Mouse (Mus musculus): ENCODE measurements around the gene Inha. TPM values are rescaled to one million over a fixed set of nuclear protein-coding genes. Genes with fewer than 3 reads are reported as not detected.

Inha gene
- total RNA-seq, 2 experiments from 2014 or later, result 71.4 to 80.6 TPM

GRCm38 (mm10) chr1:75517984-75518383, 11.1 kb downstream of the Inha start:
- DNase-seq (ENCODE audit: low spot score in 2 of 2), result no peak

GRCm38 (mm10) chr1:75518427-75518826, 11.6 kb downstream of the Inha start:
- no peak for DNase-seq (ENCODE audit: low spot score in 2 of 2)

- DNase-seq (ENCODE audit: low spot score in 2 of 2), result no peak
These were observed 12.7 kb downstream of the Inha start for GRCm38 (mm10) chr1:75519576-75519975.

GRCm38 (mm10) chr1:75521321-75522031, 14.6 kb downstream of the Inha start, which contains the start of gene Stk11ip:
Gene Stk11ip (plus strand): TSS chr1:75521529.
- DNase-seq (ENCODE audit: low spot score in 2 of 2), result peak; percentile 84 to 87

GRCm38 (mm10) chr1:75524679-75525078, 17.8 kb downstream of the Inha start:
- no peak for DNase-seq (ENCODE audit: low spot score in 2 of 2)

GRCm38 (mm10) chr1:75530546-75530945, 23.7 kb downstream of the Inha start:
- DNase-seq (ENCODE audit: low spot score in 2 of 2), result no peak

GRCm38 (mm10) chr1:75532280-75533172, 25.6 kb downstream of the Inha start:
- DNase-seq (ENCODE audit: low spot score in 2 of 2), result no peak

- DNase-seq (ENCODE audit: low spot score in 2 of 2), result no peak
These were observed 26.7 kb downstream of the Inha start for GRCm38 (mm10) chr1:75533325-75534252.

GRCm38 (mm10) chr1:75537587-75537986, 30.7 kb downstream of the Inha start:
- DNase-seq (ENCODE audit: low spot score in 2 of 2), result no peak

GRCm38 (mm10) chr1:75538597-75539190, 31.8 kb downstream of the Inha start:
- DNase-seq (ENCODE audit: low spot score in 2 of 2), result no peak

GRCm38 (mm10) chr1:75541496-75541895, 34.6 kb downstream of the Inha start:
- no peak for DNase-seq (ENCODE audit: low spot score in 2 of 2)

- no peak for DNase-seq (ENCODE audit: low spot score in 2 of 2)
These were observed 37.5 kb downstream of the Inha start for GRCm38 (mm10) chr1:75544351-75544750.

- DNase-seq (ENCODE audit: low spot score in 2 of 2), result peak; percentile 56 to 60
These were observed 39.4 kb downstream of the Inha start, which contains the start of gene Slc4a3 for GRCm38 (mm10) chr1:75545965-75546956. Gene Slc4a3 (plus strand): TSS chr1:75546266.

- no peak for DNase-seq (ENCODE audit: low spot score in 2 of 2)
These were observed 40.5 kb downstream of the Inha start for GRCm38 (mm10) chr1:75547351-75547750.

- DNase-seq (ENCODE audit: low spot score in 2 of 2), result no peak
These were observed 41.2 kb downstream of the Inha start for GRCm38 (mm10) chr1:75548083-75548482.

- no peak for DNase-seq (ENCODE audit: low spot score in 2 of 2)
These were observed 42.0 kb downstream of the Inha start for GRCm38 (mm10) chr1:75548871-75549270.

GRCm38 (mm10) chr1:75549289-75550279, 42.7 kb downstream of the Inha start:
- peak in 1 of 2 experiments; percentile 52 for DNase-seq (ENCODE audit: low spot score in 2 of 2)

GRCm38 (mm10) chr1:75550586-75550985, 43.7 kb downstream of the Inha start:
- DNase-seq (ENCODE audit: low spot score in 2 of 2), result no peak

Data from adrenal gland, postnatal 4 days (tissue).